Mouse (Mus musculus) CD4-positive naive resting alpha-beta T cell, adult 76 days (primary cell): ENCODE measurements around the gene Gm14569. TPM values are rescaled to one million over a fixed set of nuclear protein-coding genes. Genes with fewer than 3 reads are reported as not detected.

ENCODE experiments used
- total RNA-seq: library from RNA; stranded (reverse); gene quantifications from one replicate; pipeline ENCODE4 v1.2.4, GENCODE M21; 2023

Gene Gm14569
- not detected for total RNA-seq

DNA sequence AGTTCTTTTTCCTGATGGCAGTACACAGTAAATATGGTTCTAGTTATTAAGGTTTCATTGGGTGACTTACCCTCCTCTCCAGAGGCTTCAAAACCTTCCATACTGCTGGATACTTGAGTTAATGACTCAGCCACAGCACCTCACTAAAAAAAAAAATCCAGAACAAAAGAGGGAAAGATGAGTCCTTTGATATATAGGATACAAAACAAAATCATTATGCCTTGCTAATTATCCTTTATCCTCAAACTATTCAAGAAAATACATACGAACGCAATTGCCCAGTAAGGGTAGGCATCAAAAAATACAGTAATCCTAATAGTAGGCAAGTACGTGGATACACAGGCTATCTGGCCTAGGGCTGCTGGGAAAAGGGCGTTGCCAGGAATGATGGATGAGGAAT is at the start of gene Gm14569:
TSS of gene Gm14569 (minus strand) at position 101 of the 400 bp plus-strand sequence.

DNA sequence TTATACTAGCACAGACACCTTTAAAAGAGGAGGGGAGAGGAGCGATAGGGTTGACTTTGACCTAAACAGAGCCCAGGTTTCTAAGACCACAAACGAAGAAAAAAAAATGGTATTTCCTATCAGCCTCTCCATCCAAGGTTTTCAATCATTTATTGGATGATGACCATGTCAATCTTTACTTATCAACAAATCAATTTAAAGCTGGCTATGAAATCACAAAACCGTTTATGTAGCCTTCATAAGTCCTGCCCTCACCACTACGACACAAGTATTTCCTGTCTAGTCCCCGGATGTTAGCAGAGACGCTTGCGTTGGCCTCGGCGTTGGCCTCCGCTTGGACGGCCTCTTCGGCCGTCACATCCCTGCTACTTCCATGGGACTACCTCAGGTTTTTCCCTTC is 90.7 kb downstream of the Gm14569 start, which contains the start of gene Gm6268:
TSS of gene Gm6268 (plus strand) at position 301 of the 400 bp plus-strand sequence.

Other genes starting within 250 kb of the Gm14569 start
- gene Lonrf3, start 163.5 kb downstream of the Gm14569 start, total RNA-seq, result 2.1 TPM
- not detected for gene Gm6268, start 90.5 kb downstream of the Gm14569 start, total RNA-seq
- gene Pgrmc1, start 106.4 kb upstream of the Gm14569 start, total RNA-seq, result 47.5 TPM
- 2.1 TPM for gene Akap17b, start 153.6 kb upstream of the Gm14569 start, total RNA-seq